Mouse (Mus musculus) small intestine, adult 2 months (tissue): ENCODE data around the gene Nckap5. TPM values are rescaled to one million over a fixed set of nuclear protein-coding genes. Genes with fewer than 3 reads are reported as not detected.
A peak's percentile ranks its signal among the peaks of the same experiment; 100 is the strongest.

Experiments used
- H3K27ac ChIP-seq: fragments of 200-500 bp; 2 replicates; pipeline ENCODE4 v1.5.1; 2012; ENCODE audit warnings: low read depth, low read length, control low read depth, inconsistent platforms; ENCODE audit not compliant: insufficient read depth
- H3K27me3 ChIP-seq: fragments of 200-500 bp; 2 replicates; pipeline ENCODE4 v1.6.1; 2012; ENCODE audit warnings: mild to moderate bottlenecking, moderate library complexity, low read length, inconsistent platforms; ENCODE audit not compliant: control insufficient read depth, insufficient read depth
- H3K36me3 ChIP-seq: fragments of 200-500 bp; 2 replicates; pipeline ENCODE4 v1.6.1; 2012; ENCODE audit warnings: mild to moderate bottlenecking, low read length, control low read depth, inconsistent platforms; ENCODE audit not compliant: control insufficient read depth, insufficient read depth
- H3K4me1 ChIP-seq: fragments of 200-500 bp; 2 replicates; pipeline ENCODE4 v1.6.1; 2012; ENCODE audit warnings: low read length, inconsistent platforms, mixed read lengths; ENCODE audit not compliant: control insufficient read depth, insufficient read depth, insufficient read length
- H3K4me3 ChIP-seq: fragments of 200-500 bp; 2 replicates; pipeline ENCODE4 v1.5.1; 2012; ENCODE audit warnings: low read depth, mild to moderate bottlenecking, control low read depth, inconsistent platforms, low read length, moderate library complexity
- CTCF ChIP-seq: fragments of 200-500 bp; IDR thresholded peaks from 2 replicates; pipeline ENCODE4 v1.5.1; 2012; ENCODE audit warnings: low read depth, mild to moderate bottlenecking, control low read depth, inconsistent platforms, low read length, moderate library complexity, mixed read lengths; ENCODE audit not compliant: insufficient replicate concordance, insufficient read length; ENCODE audit errors: extremely low read depth
- POLR2A ChIP-seq: fragments of 200-500 bp; IDR thresholded peaks from 2 replicates; pipeline ENCODE4 v1.6.1; 2012; ENCODE audit warnings: low read depth, mild to moderate bottlenecking, control low read depth, inconsistent platforms, low read length, moderate library complexity
- WGBS: fragments of 180-500 bp; shearing (Covaris S2); methylation state at CpG from one replicate; pipeline ENCODE4 v1.1.7; 2018; 5-methylcytosine and 5-hydroxymethylcytosine counted together
- polyA plus RNA-seq: library from polyadenylated mRNA; depleted of rRNA; stranded (reverse); fragments of >200 nt; gene quantifications from 2 replicates; pipeline ENCODE4 v1.2.3, GENCODE M21; 2012

Gene Nckap5
- polyA plus RNA-seq, 1 experiment = 8.5 TPM

- 63% methylated on average over 6 of the region's 6 CpGs for WGBS
- TF ChIP-seq CTCF (no peak), POLR2A (no peak)
- Histone ChIP-seq H3K27me3 (no peaks in the 10 kb centered on the region), H3K36me3 (no peaks in the 10 kb centered on the region), H3K27ac (no peak overlapping the region), H3K4me1 (peaks cover 2% of the 10 kb centered on the region; the same call in 1 of the 2 replicates), H3K4me3 (no peak overlapping the region)
Observed at GRCm38 (mm10) chr1:126765506-126766170, 65.0 kb downstream of the Nckap5 start.

DNA sequence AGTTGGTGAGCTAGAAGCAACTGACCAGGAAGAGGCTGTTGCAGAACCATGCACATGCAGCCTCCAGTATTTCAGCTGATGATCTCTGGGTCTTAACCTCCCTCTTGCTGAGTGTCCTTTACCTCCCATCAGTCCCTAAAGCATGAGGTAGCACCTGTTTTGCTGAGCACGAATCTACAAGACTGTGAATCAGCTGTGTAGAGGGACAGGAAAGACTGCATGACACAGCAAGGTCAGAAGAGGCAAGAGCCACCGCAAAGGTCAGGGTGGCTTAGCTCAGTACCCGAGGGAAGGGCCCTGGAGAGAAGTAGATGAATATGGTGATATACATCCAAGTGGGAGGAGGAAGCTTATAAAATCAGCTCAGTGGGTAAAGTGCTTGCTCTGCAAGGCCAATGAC, 66.4 kb downstream of the Nckap5 start:
- TF ChIP-seq POLR2A = no peak
- no peak for TF ChIP-seq CTCF

DNA sequence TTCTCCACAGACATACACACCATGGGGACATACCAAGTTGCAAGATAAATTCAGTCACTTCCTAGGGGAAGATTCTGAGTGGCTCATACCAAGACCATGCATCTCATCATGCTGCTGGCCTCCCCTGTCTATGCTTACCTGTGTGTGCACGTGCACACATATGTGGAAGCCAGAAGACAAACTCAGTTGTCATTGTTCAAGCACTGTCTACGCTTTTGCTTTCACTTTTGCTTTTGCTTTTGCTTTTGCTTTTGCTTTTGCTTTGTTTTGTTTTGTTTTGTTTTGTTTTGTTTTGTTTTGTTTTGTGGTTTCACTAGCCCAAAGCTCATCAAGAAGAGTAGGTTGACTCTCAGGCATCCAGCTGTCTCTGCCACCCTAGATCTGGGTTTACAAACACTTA, 67.4 kb downstream of the Nckap5 start:
- TF ChIP-seq POLR2A = no peak
- no peaks in the 10 kb centered on the region for H3K36me3 ChIP-seq
- H3K4me1 ChIP-seq = peaks cover 2% of the 10 kb centered on the region; the same call in 1 of the 2 replicates
- H3K27me3 ChIP-seq = no peaks in the 10 kb centered on the region
- WGBS = 55% methylated on average over 2 of the region's 2 CpGs
- no peak overlapping the region for H3K27ac ChIP-seq
- H3K4me3 ChIP-seq = no peak overlapping the region

More for the DNA sequence above, 66.4 kb downstream of the Nckap5 start:
- H3K27ac ChIP-seq = no peak overlapping the region
- H3K27me3 ChIP-seq = no peaks in the 10 kb centered on the region
- peaks cover 2% of the 10 kb centered on the region; the same call in 1 of the 2 replicates for H3K4me1 ChIP-seq
- H3K4me3 ChIP-seq = no peak overlapping the region
- no peaks in the 10 kb centered on the region for H3K36me3 ChIP-seq
- 65% methylated on average over 3 of the region's 3 CpGs for WGBS

GRCm38 (mm10) chr1:126760386-126760785, 70.2 kb downstream of the Nckap5 start:
- no peak overlapping the region for H3K4me3 ChIP-seq
- no peak overlapping the region for H3K27ac ChIP-seq
- TF ChIP-seq CTCF = no peak
- TF ChIP-seq POLR2A = no peak
- H3K4me1 ChIP-seq = peaks cover 5% of the 10 kb centered on the region; the same call in 1 of the 2 replicates
- 79% methylated on average over 2 of the region's 2 CpGs for WGBS
- H3K36me3 ChIP-seq = no peaks in the 10 kb centered on the region
- no peaks in the 10 kb centered on the region for H3K27me3 ChIP-seq

- no peak for TF ChIP-seq CTCF
- TF ChIP-seq POLR2A = no peak
- H3K4me1 ChIP-seq = peaks cover 7% of the 10 kb centered on the region; the same call in 1 of the 2 replicates
- no peaks in the 10 kb centered on the region for H3K27me3 ChIP-seq
- H3K27ac ChIP-seq = peak overlapping the region; percentile 75
- no peaks in the 10 kb centered on the region for H3K36me3 ChIP-seq
- 45% methylated on average over 5 of the region's 5 CpGs for WGBS
- no peak overlapping the region for H3K4me3 ChIP-seq
Observed at GRCm38 (mm10) chr1:126755682-126756081, 74.9 kb downstream of the Nckap5 start.

DNA sequence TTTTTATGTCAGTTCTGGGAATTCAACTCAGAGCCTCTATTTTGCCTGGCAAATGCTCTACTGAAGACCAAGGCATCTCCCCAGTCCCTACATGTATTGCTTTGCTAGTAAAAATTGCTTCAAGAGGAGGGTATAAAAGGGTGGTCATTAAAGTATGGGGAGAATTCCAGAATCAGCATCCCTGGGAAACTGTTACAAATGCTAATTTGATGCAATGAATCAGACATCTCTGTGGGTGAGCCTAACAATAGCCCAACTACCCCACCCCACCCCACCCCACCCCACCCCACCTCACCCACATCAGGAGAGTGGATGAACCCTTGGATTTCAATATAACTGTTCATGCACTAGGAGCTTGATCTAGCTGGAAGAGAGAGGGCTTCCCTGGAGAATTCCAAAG, 77.0 kb downstream of the Nckap5 start:
- no peaks in the 10 kb centered on the region for H3K27me3 ChIP-seq
- H3K4me3 ChIP-seq = no peak overlapping the region
- no peak for TF ChIP-seq POLR2A
- no peak for TF ChIP-seq CTCF
- H3K36me3 ChIP-seq = no peaks in the 10 kb centered on the region
- no peak overlapping the region for H3K27ac ChIP-seq
- peaks cover 11% of the 10 kb centered on the region; the same call in 1 of the 2 replicates for H3K4me1 ChIP-seq

- Histone ChIP-seq H3K27ac (no peak overlapping the region), H3K4me1 (peaks cover 13% of the 10 kb centered on the region; the same call in 1 of the 2 replicates), H3K27me3 (no peaks in the 10 kb centered on the region), H3K36me3 (no peaks in the 10 kb centered on the region), H3K4me3 (no peak overlapping the region)
- TF ChIP-seq POLR2A = no peak
- WGBS = 55% methylated on average over 13 of the region's 13 CpGs
Observed at GRCm38 (mm10) chr1:126752247-126753037, 78.2 kb downstream of the Nckap5 start.
